Mouse (Mus musculus) telencephalon, adult 2 months (tissue): ENCODE measurements around the gene Dnase1l1.
A peak's percentile ranks its signal among the peaks of the same experiment; 100 is the strongest.

Experiments
- DNase-seq: peaks from one replicate; pipeline ENCODE4 v3.0.0-alpha.2; 2011; ENCODE audit warnings: low read depth, low spot score

The Dnase1l1 gene

GRCm38 (mm10) chrX:74270062-74270901, 11.9 kb downstream of the Dnase1l1 start, which contains the start of gene Rpl10:
Gene Rpl10 (plus strand): TSS chrX:74270812.
- DNase-seq, result peak; percentile 98

- no peak for DNase-seq
Measured at GRCm38 (mm10) chrX:74269736-74270061, 12.4 kb downstream of the Dnase1l1 start.

- no peak for DNase-seq
Measured at GRCm38 (mm10) chrX:74257746-74258145, 24.4 kb downstream of the Dnase1l1 start.

- no peak for DNase-seq
Measured at GRCm38 (mm10) chrX:74254888-74255565, 27.1 kb downstream of the Dnase1l1 start.

- DNase-seq, result peak; percentile 91
Measured at GRCm38 (mm10) chrX:74254153-74254887, 27.8 kb downstream of the Dnase1l1 start, which contains the start of gene Emd. Gene Emd (plus strand): TSS chrX:74254687.

- DNase-seq, result no peak
Measured at GRCm38 (mm10) chrX:74249615-74250014, 32.5 kb downstream of the Dnase1l1 start, which contains the start of gene Flna. Gene Flna (minus strand): TSS chrX:74249820.

- no peak for DNase-seq
Measured at GRCm38 (mm10) chrX:74248651-74249050, 33.5 kb downstream of the Dnase1l1 start.

GRCm38 (mm10) chrX:74246693-74247092, 35.4 kb downstream of the Dnase1l1 start:
- DNase-seq, result no peak

GRCm38 (mm10) chrX:74246213-74246681, 35.9 kb downstream of the Dnase1l1 start:
- peak; percentile 84 for DNase-seq

GRCm38 (mm10) chrX:74245687-74246086, 36.5 kb downstream of the Dnase1l1 start:
- no peak for DNase-seq

GRCm38 (mm10) chrX:74245107-74245506, 37.0 kb downstream of the Dnase1l1 start:
- no peak for DNase-seq

GRCm38 (mm10) chrX:74244614-74245083, 37.5 kb downstream of the Dnase1l1 start:
- no peak for DNase-seq

- DNase-seq, result no peak
Measured at GRCm38 (mm10) chrX:74243807-74244206, 38.3 kb downstream of the Dnase1l1 start.

- DNase-seq, result no peak
Measured at GRCm38 (mm10) chrX:74243396-74243795, 38.7 kb downstream of the Dnase1l1 start.

GRCm38 (mm10) chrX:74240332-74240731, 41.8 kb downstream of the Dnase1l1 start:
- DNase-seq, result no peak

- no peak for DNase-seq
Measured at GRCm38 (mm10) chrX:74233196-74233595, 48.9 kb downstream of the Dnase1l1 start.

- no peak for DNase-seq
Measured at GRCm38 (mm10) chrX:74230038-74230437, 52.1 kb downstream of the Dnase1l1 start.
